ENCODE assay signal across 8 mouse cellular contexts in genomic region chr7:66839463-66840007, GRCm38 (mm10). TPM values are rescaled to one million over a fixed set of nuclear protein-coding genes. Genes with fewer than 3 reads are reported as not detected.
A peak's percentile ranks its signal among the peaks of the same experiment; 100 is the strongest.
DNase-seq lines count a peak whose midpoint lies in the region; ATAC-seq and TF ChIP-seq lines count a peak whose summit lies in the region.

Gene Adamts17 (plus strand): TSS chr7:66839735.

- TF ChIP-seq CTCF in hindbrain, postnatal 0 days (IDR thresholded peaks at IDR 0.05; ENCODE audit: low read depth): peak; percentile 96

- peak within 1 kb of the TSS; percentile 96 for H3K4me2 ChIP-seq in hindbrain, postnatal 0 days (ENCODE audit: low read depth, low read length)

- WGBS in hindbrain, postnatal 0 days: 0% methylated on average over 30 of the region's 30 CpGs

- peak within 1 kb of the TSS; percentile 56 for H3K9ac ChIP-seq in hindbrain, postnatal 0 days (replicated peaks; ENCODE audit: low read length)

- H3K36me3 ChIP-seq in hindbrain, postnatal 0 days (ENCODE audit: insufficient read depth, low read length): no peaks in the 10 kb centered on the region

- no peaks in the 10 kb centered on the region for H3K27me3 ChIP-seq in hindbrain, postnatal 0 days (ENCODE audit: insufficient read depth, low read length)

- peak within 1 kb of the TSS; percentile 56 for H3K4me3 ChIP-seq in hindbrain, postnatal 0 days (ENCODE audit: low read length)

- H3K9me3 ChIP-seq in hindbrain, postnatal 0 days (ENCODE audit: low read length): no peaks in the 10 kb centered on the region

- peak within 1 kb of the TSS; percentile 70 for H3K27ac ChIP-seq in hindbrain, postnatal 0 days

- DNase-seq in ZHBTc4 (ENCODE audit: low read depth, low spot score): peak; percentile 98
- DNase-seq in cerebellum, postnatal 4 days (ENCODE audit: low spot score in 2 of 2): peak; percentile 89 to 95
- DNase-seq in gastrocnemius, adult 8-10 months (ENCODE audit: low spot score in 2 of 2): peak; percentile 86 to 89
- DNase-seq in hindbrain, postnatal 0 days (ENCODE audit: low spot score): peak; percentile 98
- peak; percentile 92 to 95 for DNase-seq in left cerebral cortex, adult 18-20 months (ENCODE audit: low spot score in 2 of 2)
- DNase-seq in lung, postnatal 4 days: peak; percentile 94 to 96
- peak; percentile 91 for DNase-seq in retina, postnatal 7 days (ENCODE audit: low read depth, low spot score)
- DNase-seq in urinary bladder, adult 18-20 months (ENCODE audit: low spot score in 2 of 2): peak; percentile 76 to 88

- H3K4me1 ChIP-seq in hindbrain, postnatal 0 days (ENCODE audit: insufficient read depth, low read length): peaks cover 6% of the 10 kb centered on the region; the same call in 1 of the 2 replicates

- ATAC-seq in hindbrain, postnatal 0 days: peak; percentile 98

RNA-seq across cellular contexts. Expression of gene Adamts17, which starts in this region (rescaled TPM):
- total RNA-seq in gastrocnemius, adult 8-10 months (2022): under 1 TPM in 2 of 4 experiments, not detected in 2; 0.38 to 0.49 TPM
- 14.8 and 16.1 TPM in 2 replicates for total RNA-seq in hindbrain, postnatal 0 days (2014; rRNA removed)
- polyA plus RNA-seq in hindbrain, postnatal 0 days (2015; fragmentation: Nextera tagmentation; extraction: Ambion mirVana): 3.6 and 3.9 TPM in 2 replicates
- total RNA-seq in left cerebral cortex, adult 18-20 months (2021): 10 to 100 TPM in 1 of 2 experiments, 1 to 10 TPM in 1; 9.8 to 15.0 TPM

Comparison
In these comparisons a context has a peak if more than half of its experiments do, and no peak if none do; other contexts are left out.
1. Peak in every context shown above with its lines: DNase-seq, ATAC-seq, H3K4me3 ChIP-seq and H3K27ac ChIP-seq.
2. RNA of gene Adamts17 (total RNA-seq): 9.8 to 15.0 TPM in left cerebral cortex, adult 18-20 months and 14.8 to 16.1 TPM in hindbrain, postnatal 0 days; 0.38 to 0.49 TPM in gastrocnemius, adult 8-10 months; every median in the first group is over 4 times any median in the second.
3. Peak in DNase-seq in gastrocnemius, adult 8-10 months; RNA of the gene not detected or under 1 TPM.